Comparison of ENCODE assay signal across 12 mouse cellular contexts in the genomic region with DNA sequence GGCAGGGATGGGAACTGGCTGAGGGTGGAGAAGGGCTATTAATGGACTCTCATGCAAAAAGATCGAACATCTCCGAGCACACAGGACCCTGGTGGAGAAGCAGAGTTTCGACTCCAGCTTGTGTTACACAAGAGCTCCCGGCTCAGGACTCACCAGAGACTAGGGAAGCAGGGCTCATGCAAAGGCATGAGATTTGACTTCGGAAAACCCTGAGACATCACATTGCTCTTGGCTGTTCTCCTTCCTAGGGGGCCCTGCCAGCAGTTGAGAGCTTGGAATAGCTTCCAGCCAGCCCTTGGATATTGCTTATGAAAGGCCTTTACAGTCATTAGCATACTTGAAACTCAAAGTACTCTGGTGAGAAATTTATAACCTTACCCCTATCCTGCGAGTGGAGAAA. TPM values are rescaled to one million over a fixed set of nuclear protein-coding genes. Genes with fewer than 3 reads are reported as not detected.
DNase-seq lines count a peak whose midpoint lies in the region.
"Had no signal": no experiment of that assay in that cellular context is flagged by ENCODE, and none has a peak within 500 bp of the region (broad histone marks: within the 10 kb centered on the region; RNA-seq: fewer than 3 reads in every experiment).

No protein-coding gene starts in this region.

- intact Hi-C loops in gastrocnemius, postnatal 36 days (cut with DNase I): loop anchor here (2.0 kb wide), 1 partner anchor 26 kb away; the partner anchor contains the start of gene Pknox2

- DNase-seq in adrenal gland, postnatal 10 days: peak; percentile 33
- no peak for DNase-seq in adrenal gland, adult 18-20 months (ENCODE audit: low spot score in 2 of 2)
- peak; percentile 58 for DNase-seq in kidney, postnatal 10 days
- no peak for DNase-seq in kidney, adult 8-10 months
- DNase-seq in gastrocnemius, postnatal 36 days: peak; percentile 75
- peak; percentile 47 for DNase-seq in lung, postnatal 25 days (ENCODE audit: low spot score)
- DNase-seq in MN1 (ENCODE audit: low spot score): no peak
- no peak for DNase-seq in left cerebral cortex, adult 8-10 months (ENCODE audit: low spot score in 2 of 2)
- DNase-seq: adrenal gland, adult 8-10 months; cerebellum, adult 9-10 months; thymus, postnatal 25 days had no signal

RNA-seq across cellular contexts. Expression of gene Pknox2, which starts 26.4 kb away (rescaled TPM):
- total RNA-seq in adrenal gland, postnatal 10 days (2021): 1 to 10 TPM; 3.3 to 6.3 TPM
- total RNA-seq in adrenal gland, adult 18-20 months (2021): 1 to 10 TPM; 2.0 to 3.5 TPM
- total RNA-seq in gastrocnemius, postnatal 36 days (2021): 10 to 100 TPM; 31.1 to 43.3 TPM
- 10 to 100 TPM; 74.9 to 86.8 (median 78.3) TPM for total RNA-seq in left cerebral cortex, adult 8-10 months (2022)
- total RNA-seq: neutrophil, adult 5-6 weeks had no signal

Comparison
In these comparisons a context has a peak if more than half of its experiments do, and no peak if none do; other contexts are left out.
1. DNase-seq: peak in adrenal gland, postnatal 10 days (single experiment), kidney, postnatal 10 days (single experiment), gastrocnemius, postnatal 36 days (2 of 2) and lung, postnatal 25 days (single experiment); none in adrenal gland, adult 18-20 months (0 of 2), kidney, adult 8-10 months (0 of 2), MN1 (single experiment) and left cerebral cortex, adult 8-10 months (0 of 2).
2. RNA of gene Pknox2, which starts 26.4 kb away (total RNA-seq): 74.9 to 86.8 TPM in left cerebral cortex, adult 8-10 months and 31.1 to 43.3 TPM in gastrocnemius, postnatal 36 days; 3.3 to 6.3 TPM in adrenal gland, postnatal 10 days and 2.0 to 3.5 TPM in adrenal gland, adult 18-20 months; every median in the first group is over 4 times any median in the second.